Mouse (Mus musculus): ENCODE data around the gene Scaf4.

- TF ChIP-seq CTCF (IDR thresholded peaks at IDR 0.05; ENCODE audit: extremely low read depth, insufficient read depth, low read length), result no peak
- TF ChIP-seq POLR2A (IDR thresholded peaks at IDR 0.05; ENCODE audit: extremely low read depth, insufficient read depth, low read length), result peak; percentile 98
Observed at GRCm38 (mm10) chr16:90220026-90220891, 64.0 kb downstream of the Scaf4 start, which contains the start of gene Sod1.

All from cortical plate, adult 2 months (tissue).